Mouse (Mus musculus) limb, embryonic 14.5 days (tissue): ENCODE results near the gene Anks1. TPM values are rescaled to one million over a fixed set of nuclear protein-coding genes. Genes with fewer than 3 reads are reported as not detected.

Experiments used
- ATAC-seq: fragments of 200-750 bp; cut with Nextera tagmentation; 2 replicates; pipeline ENCODE4 v1.8.0; 2017; ENCODE audit warnings: low read depth, moderate number of reproducible peaks, moderate TSS enrichment; ENCODE audit not compliant: low FRiP score
- DNase-seq: peaks from one replicate; pipeline ENCODE4 v3.0.0-alpha.2; 2015; ENCODE audit warnings: low spot score
- H3K27ac ChIP-seq: fragments of 300-500 bp; sonication (generic); replicated peaks from 2 replicates; pipeline ENCODE4 v1.5.1; 2014; ENCODE audit warnings: low read depth, mild to moderate bottlenecking, low read length, moderate library complexity, mixed read lengths
- H3K27me3 ChIP-seq: fragments of 300-500 bp; sonication (generic); 2 replicates; pipeline ENCODE4 v1.6.1; 2014; ENCODE audit warnings: low read length, mixed read lengths; ENCODE audit not compliant: control insufficient read depth, insufficient read depth
- H3K36me3 ChIP-seq: fragments of 300-500 bp; sonication (generic); 2 replicates; pipeline ENCODE4 v1.6.1; 2014; ENCODE audit warnings: mild to moderate bottlenecking, low read length, moderate library complexity, mixed read lengths; ENCODE audit not compliant: control insufficient read depth, insufficient read depth
- H3K4me1 ChIP-seq: fragments of 300-500 bp; sonication (generic); 2 replicates; pipeline ENCODE4 v1.6.1; 2014; ENCODE audit warnings: antibody characterized with exemption, low read length, mixed read lengths; ENCODE audit not compliant: control insufficient read depth, insufficient read depth
- H3K4me2 ChIP-seq: fragments of 300-500 bp; sonication (generic); replicated peaks from 2 replicates; pipeline ENCODE4 v1.6.1; 2014; ENCODE audit warnings: low read depth, mild to moderate bottlenecking, low read length, moderate library complexity; ENCODE audit not compliant: severe bottlenecking
- H3K4me3 ChIP-seq: fragments of 300-500 bp; sonication (generic); replicated peaks from 2 replicates; pipeline ENCODE4 v1.5.1; 2014; ENCODE audit warnings: low read length
- H3K9ac ChIP-seq: fragments of 300-500 bp; sonication (generic); 2 replicates; pipeline ENCODE4 v1.6.1; 2014; ENCODE audit warnings: mild to moderate bottlenecking, low read depth, low read length, moderate library complexity; ENCODE audit not compliant: severe bottlenecking
- H3K9me3 ChIP-seq: fragments of 300-500 bp; sonication (generic); 2 replicates; pipeline ENCODE4 v1.6.1; 2016; ENCODE audit warnings: low read length; ENCODE audit not compliant: control insufficient read depth
- POLR2A ChIP-seq: fragments of 200-500 bp; IDR thresholded peaks from 2 replicates; pipeline ENCODE4 v1.8.0; 2012; ENCODE audit warnings: inconsistent platforms, mild to moderate bottlenecking, moderate library complexity, borderline replicate concordance; ENCODE audit not compliant: insufficient read depth, insufficient read length; ENCODE audit errors: extremely low read depth
- WGBS: fragments of 180-500 bp; shearing (Covaris S2); extraction: QIAGEN DNeasy Blood & Tissue Kit; methylation state at CpG from one replicate; pipeline ENCODE4 v1.1.7; 2014; 5-methylcytosine and 5-hydroxymethylcytosine counted together
- polyA plus RNA-seq, 2 experiments: library from polyadenylated mRNA; depleted of rRNA in 1 of 2; stranded (reverse) in 1 of 2; unstranded in 1 of 2; fragments of >200 nt; fragmentation: Nextera tagmentation in 1 of 2; extraction: Ambion mirVana in 1 of 2; gene quantifications; 2 replicates each; pipeline versions ENCODE4 v1.2.1 to v1.2.3; 2012 to 2014

Gene Anks1
- polyA plus RNA-seq, 2 experiments: 14.6 to 40.6 TPM

DNA sequence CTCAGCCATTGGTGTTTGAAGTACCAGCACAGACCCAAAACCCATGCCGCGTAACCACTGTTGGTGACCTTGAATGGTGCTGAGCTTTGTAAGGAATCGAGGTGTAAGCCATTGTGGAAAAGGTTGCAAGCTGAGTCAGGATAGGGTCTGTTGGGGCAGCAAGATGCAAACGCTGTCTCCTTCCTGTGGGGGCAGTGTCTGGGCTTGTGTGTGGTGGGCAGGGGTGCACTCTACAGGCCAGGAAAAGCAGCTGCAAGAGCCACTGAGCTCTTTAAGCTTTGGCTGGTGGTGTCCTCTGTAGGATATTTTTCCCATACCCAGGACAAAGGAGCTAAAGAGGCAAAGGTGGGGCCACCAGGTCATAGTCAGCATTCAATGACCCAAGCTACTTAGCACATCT is 139.3 kb downstream of the Anks1 start:
- H3K27me3 ChIP-seq: no peaks in the 10 kb centered on the region
- H3K9ac ChIP-seq: no peak overlapping the region
- DNase-seq: peak; percentile 45
- 51% methylated on average over 4 of the region's 4 CpGs for WGBS
- H3K9me3 ChIP-seq: no peaks in the 10 kb centered on the region
- H3K4me3 ChIP-seq: no peak overlapping the region
- H3K27ac ChIP-seq: no peak overlapping the region
- no peak overlapping the region for H3K4me2 ChIP-seq
- ATAC-seq: peak; percentile 72; the same call in 1 of the 2 replicates
- TF ChIP-seq POLR2A: no peak
- H3K4me1 ChIP-seq: no peaks in the 10 kb centered on the region
- H3K36me3 ChIP-seq: peaks cover 50% of the 10 kb centered on the region

DNA sequence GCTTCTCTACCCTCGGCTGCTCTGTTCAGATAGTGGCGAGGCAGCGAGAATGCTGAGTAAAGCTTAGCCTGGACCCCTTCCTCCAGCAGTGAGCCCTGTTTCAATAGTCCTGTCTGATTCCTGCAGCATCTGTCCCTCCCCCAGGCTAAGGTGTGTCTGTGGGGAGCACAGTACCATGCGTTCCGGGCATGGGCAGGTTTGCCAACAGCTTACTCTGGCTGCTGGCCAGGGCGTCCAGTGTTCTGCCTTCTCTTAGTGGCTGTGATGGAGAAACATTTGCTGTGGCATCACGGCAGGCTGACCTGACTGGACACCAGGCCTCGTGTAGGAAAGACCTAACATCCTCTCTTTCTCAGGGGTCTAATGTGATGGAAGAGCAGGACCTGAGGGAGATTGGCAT is 141.1 kb downstream of the Anks1 start:
- ATAC-seq (no peak), DNase-seq (no peak)
- TF ChIP-seq POLR2A: no peak
- Histone ChIP-seq H3K36me3 (peaks cover 60% of the 10 kb centered on the region), H3K27ac (no peak overlapping the region), H3K27me3 (no peaks in the 10 kb centered on the region), H3K9ac (no peak overlapping the region), H3K4me3 (no peak overlapping the region), H3K9me3 (no peaks in the 10 kb centered on the region), H3K4me1 (no peaks in the 10 kb centered on the region), H3K4me2 (no peak overlapping the region)
- WGBS: 88% methylated on average over 8 of the region's 8 CpGs

- Histone ChIP-seq H3K36me3 (peaks cover 63% of the 10 kb centered on the region), H3K27ac (no peak overlapping the region), H3K4me3 (no peak overlapping the region), H3K4me2 (no peak overlapping the region), H3K4me1 (no peaks in the 10 kb centered on the region), H3K9me3 (no peaks in the 10 kb centered on the region), H3K27me3 (no peaks in the 10 kb centered on the region), H3K9ac (no peak overlapping the region)
- 79% methylated on average over 19 of the region's 21 CpGs for WGBS
- DNase-seq (no peak), ATAC-seq (no peak)
- no peak for TF ChIP-seq POLR2A
These were observed 143.3 kb downstream of the Anks1 start for GRCm38 (mm10) chr17:28052293-28052863.

GRCm38 (mm10) chr17:28058346-28058745 is 149.2 kb downstream of the Anks1 start:
- Histone ChIP-seq H3K9ac (no peak overlapping the region), H3K4me1 (peaks cover 16% of the 10 kb centered on the region; the same call in 1 of the 2 replicates), H3K27ac (no peak overlapping the region), H3K36me3 (peaks cover 55% of the 10 kb centered on the region), H3K4me2 (no peak overlapping the region), H3K27me3 (no peaks in the 10 kb centered on the region), H3K4me3 (no peak overlapping the region), H3K9me3 (no peaks in the 10 kb centered on the region)
- no peak for DNase-seq
- TF ChIP-seq POLR2A: no peak
- WGBS: 87% methylated on average over 13 of the region's 13 CpGs
- ATAC-seq: no peak

- Histone ChIP-seq H3K4me3 (no peak overlapping the region), H3K27me3 (no peaks in the 10 kb centered on the region), H3K4me2 (no peak overlapping the region), H3K9me3 (no peaks in the 10 kb centered on the region), H3K9ac (no peak overlapping the region), H3K4me1 (peaks cover 17% of the 10 kb centered on the region; the same call in 1 of the 2 replicates), H3K36me3 (peaks cover 34% of the 10 kb centered on the region), H3K27ac (peak overlapping the region; percentile 30; the same call in 1 of the 2 replicates)
- peak; percentile 17 for DNase-seq
- no peak for TF ChIP-seq POLR2A
- no peak for ATAC-seq
- WGBS: 49% methylated on average over 11 of the region's 11 CpGs
These were observed 151.6 kb downstream of the Anks1 start for GRCm38 (mm10) chr17:28060681-28061080.

DNA sequence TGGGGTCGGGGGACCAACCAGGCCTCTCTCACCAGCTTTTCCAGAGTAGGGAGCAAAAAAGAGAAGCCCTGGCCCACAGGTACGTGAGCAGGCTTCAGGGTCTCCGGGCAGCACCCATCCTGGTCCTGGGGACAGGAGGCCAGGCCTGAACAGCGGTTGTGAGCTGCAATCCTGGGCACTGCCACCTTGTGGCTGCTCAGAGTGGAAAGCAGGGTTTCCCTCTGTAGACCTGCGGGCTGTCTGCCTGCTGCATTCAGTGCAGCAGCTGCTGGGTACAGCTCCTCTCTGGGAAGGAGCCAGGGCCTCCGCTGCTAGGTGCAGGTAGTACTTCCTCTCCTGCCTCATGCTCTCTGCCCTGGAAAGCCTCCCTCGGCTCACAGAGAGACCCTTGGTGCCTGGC is 152.4 kb downstream of the Anks1 start:
- peaks cover 17% of the 10 kb centered on the region; the same call in 1 of the 2 replicates for H3K4me1 ChIP-seq
- H3K9ac ChIP-seq: no peak overlapping the region
- H3K27ac ChIP-seq: no peak overlapping the region
- 60% methylated on average over 7 of the region's 7 CpGs for WGBS
- no peak overlapping the region for H3K4me3 ChIP-seq
- H3K4me2 ChIP-seq: no peak overlapping the region
- no peaks in the 10 kb centered on the region for H3K9me3 ChIP-seq
- ATAC-seq (peak; percentile 50; the same call in 1 of the 2 replicates), DNase-seq (peak; percentile 65)
- H3K36me3 ChIP-seq: peaks cover 29% of the 10 kb centered on the region
- H3K27me3 ChIP-seq: no peaks in the 10 kb centered on the region
- TF ChIP-seq POLR2A: no peak
